Mouse (Mus musculus) frontal cortex, postnatal 25 days (tissue): ENCODE measurements around the gene Sdhc.
A peak's percentile ranks its signal among the peaks of the same experiment; 100 is the strongest.
"Not testable (repeated sequence)": the region's sequence is repeated elsewhere in the genome, so short reads cannot be mapped to it uniquely, and the experiment has no call there.

Source experiments
- DNase-seq, 2 experiments: peaks; one replicate each; pipeline ENCODE4 v3.0.0; 2022; ENCODE audit warnings: low spot score in 2 of 2

The Sdhc gene

GRCm38 (mm10) chr1:171079825-171080224 is 70.6 kb downstream of the Sdhc start:
- not testable (repeated sequence) for DNase-seq

GRCm38 (mm10) chr1:171079345-171079744 is 71.1 kb downstream of the Sdhc start:
- DNase-seq, result not testable (repeated sequence)

GRCm38 (mm10) chr1:171078419-171078818 is 72.0 kb downstream of the Sdhc start:
- not testable (repeated sequence) for DNase-seq

GRCm38 (mm10) chr1:171077955-171078354 is 72.4 kb downstream of the Sdhc start:
- DNase-seq, result peak in 1 of 2 experiments; percentile 34

GRCm38 (mm10) chr1:171077192-171077591 is 73.2 kb downstream of the Sdhc start:
- not testable (repeated sequence) for DNase-seq
